Mouse (Mus musculus) heart, adult 8-10 months (tissue): ENCODE measurements around the gene Nfyc. TPM values are rescaled to one million over a fixed set of nuclear protein-coding genes. Genes with fewer than 3 reads are reported as not detected.
A peak's percentile ranks its signal among the peaks of the same experiment; 100 is the strongest.

Experiments used
- DNase-seq: peaks from one replicate; pipeline ENCODE4 v3.0.0; 2022; ENCODE audit warnings: low spot score
- total RNA-seq, 4 experiments: library from RNA; stranded (reverse); gene quantifications; 2 replicates each; pipeline ENCODE4 v1.2.4; 2022

Nfyc gene
- total RNA-seq, 4 experiments from 2014 or later, result 52.4 to 55.1 (median 54.4) TPM

DNA sequence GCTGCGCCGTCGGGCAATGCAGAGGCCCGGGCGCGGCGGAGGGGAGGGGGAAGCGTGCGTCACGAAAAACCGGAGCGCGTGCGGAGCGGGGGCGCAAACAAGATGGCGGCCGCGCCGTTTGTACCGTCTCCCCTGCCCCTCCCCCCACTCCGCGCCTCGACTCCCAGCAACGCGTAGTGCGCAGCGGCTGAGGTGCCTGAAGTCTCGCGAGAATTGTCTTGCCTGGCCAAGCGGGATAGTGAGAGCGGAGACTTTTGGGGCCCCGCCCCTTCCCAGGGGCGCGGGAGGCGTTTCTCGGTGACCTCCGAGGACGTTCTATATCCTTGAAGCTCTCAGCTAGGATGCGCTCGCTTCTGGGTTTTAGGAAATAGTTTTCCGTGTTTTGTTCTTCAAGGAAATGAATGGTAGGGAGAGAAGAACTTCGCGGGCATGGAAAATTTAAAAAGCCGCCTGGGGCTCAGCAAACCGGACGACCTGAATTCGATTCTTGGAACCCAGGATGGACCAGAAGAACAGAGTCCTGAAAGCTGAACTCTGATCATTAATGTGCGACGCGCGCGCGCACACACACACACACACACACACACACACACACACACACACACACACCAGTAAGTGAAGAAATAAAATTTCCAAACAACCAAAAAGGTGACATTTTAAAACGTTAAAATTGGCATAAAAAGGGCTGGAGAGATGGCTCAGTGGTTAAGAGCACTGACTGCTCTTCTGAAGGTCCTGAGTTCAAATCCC is 5.6 kb downstream of the Nfyc start:
- peak; percentile 97 for DNase-seq

DNA sequence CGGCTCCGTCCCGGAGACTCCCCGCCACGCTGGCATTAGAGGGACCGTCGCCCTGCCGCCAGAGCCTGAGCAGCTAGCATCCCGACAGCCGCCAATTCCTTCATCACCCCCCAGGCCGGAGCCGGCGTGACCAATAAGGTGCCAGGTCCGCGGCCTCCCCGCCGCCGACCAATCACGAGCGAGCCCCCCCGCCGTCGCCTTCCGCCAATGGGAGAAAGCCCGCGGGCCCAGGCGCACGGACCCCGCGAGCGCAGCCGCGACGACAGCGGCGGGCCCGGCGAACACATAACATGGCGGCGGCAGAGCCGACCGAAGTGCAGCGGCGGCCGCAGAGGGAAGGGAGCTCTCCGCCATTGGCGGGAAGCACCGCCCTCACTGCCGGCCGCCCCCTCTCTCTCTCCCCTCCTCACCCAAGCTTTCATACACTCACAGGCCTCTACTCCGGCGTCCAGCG is 6.2 kb downstream of the Nfyc start:
- DNase-seq, result peak; percentile 93

DNA sequence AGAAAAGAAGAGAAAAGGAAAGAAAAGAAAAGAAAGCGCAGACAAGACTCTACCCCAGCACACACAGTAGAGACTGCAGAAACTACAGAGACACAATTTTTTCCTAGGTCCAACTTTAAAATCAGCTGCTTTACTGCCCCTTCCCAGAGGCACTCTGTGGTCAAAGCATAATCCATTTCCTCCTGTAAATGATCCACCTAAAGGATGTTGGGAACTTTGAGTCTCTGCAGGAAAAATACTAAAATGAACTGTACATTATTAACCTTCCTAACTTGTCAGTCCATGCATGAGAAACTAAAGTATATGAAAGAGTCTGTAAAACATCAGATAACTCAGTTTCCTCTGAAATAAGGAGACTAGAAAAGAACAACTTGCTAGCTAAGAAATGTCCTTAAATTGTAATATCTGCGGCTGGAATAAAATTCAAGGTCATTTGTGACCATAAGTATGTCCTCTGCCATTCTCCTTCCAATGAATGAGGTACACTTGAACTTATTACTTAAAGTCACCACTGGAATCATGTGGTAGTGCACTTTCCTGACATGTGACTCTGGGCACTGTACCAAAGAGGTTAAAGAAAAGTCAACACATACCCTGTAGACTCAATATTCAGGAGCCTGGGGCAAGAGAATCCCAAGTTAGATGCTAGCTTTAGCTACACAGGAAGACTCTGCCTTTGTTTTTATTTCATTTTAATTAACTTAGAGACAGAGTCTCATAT is 9.0 kb downstream of the Nfyc start:
- no peak for DNase-seq

DNA sequence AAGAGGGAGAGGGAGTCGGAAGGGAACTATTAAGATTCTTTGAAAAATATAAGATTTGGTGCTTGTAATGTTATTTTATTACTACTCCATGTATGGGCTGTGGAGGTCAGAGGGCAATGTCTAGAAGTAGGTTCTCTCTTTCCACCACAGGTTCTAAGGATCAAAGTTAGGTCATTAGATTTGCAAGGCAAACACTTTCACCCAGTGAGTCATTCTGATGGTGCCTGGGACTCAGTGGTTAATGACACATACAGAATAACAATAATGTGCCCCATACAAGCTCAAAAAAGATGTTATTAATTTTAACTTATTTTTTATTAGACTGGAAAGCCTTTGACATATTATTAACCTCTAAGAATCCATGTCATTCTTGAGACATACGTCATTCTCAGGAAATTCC is 11.5 kb downstream of the Nfyc start:
- no peak for DNase-seq

DNA sequence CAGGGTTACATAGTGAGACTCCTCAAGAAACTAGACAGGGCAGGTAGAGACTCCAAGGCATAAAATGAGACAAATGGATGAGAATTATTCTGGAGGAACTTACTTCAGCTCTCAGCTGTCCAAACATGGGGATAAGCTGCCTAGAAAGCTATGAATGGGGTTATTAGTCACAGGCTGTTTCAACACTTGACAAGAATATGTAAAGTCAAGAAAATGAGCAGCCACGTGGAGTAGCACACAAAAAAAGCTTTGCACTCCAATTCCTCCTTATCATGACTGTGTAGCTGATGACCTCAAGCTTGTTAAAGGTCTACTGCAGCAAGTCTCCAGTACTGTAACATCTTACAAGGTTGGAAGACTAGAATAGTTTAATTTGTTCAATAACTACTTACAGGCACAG is 12.1 kb downstream of the Nfyc start:
- no peak for DNase-seq

DNA sequence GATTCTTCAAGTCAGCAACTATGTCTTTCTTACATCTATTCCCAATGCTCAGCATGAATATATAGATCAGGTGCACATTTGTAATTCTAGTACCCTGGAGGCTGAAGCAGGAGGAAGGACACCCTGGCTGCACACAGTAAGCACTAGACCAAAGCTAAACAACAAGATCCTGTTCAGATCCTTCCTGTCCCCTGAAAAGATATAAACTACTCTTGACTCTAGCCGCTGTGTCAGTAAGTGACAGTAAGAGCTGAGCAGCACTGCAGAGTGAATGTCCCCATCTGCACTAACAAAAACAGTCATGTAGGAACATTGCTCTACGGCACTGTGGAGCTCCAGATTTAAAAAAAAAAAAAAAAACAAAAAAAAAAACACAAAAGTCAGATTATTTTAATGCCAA is 13.4 kb downstream of the Nfyc start:
- no peak for DNase-seq

DNA sequence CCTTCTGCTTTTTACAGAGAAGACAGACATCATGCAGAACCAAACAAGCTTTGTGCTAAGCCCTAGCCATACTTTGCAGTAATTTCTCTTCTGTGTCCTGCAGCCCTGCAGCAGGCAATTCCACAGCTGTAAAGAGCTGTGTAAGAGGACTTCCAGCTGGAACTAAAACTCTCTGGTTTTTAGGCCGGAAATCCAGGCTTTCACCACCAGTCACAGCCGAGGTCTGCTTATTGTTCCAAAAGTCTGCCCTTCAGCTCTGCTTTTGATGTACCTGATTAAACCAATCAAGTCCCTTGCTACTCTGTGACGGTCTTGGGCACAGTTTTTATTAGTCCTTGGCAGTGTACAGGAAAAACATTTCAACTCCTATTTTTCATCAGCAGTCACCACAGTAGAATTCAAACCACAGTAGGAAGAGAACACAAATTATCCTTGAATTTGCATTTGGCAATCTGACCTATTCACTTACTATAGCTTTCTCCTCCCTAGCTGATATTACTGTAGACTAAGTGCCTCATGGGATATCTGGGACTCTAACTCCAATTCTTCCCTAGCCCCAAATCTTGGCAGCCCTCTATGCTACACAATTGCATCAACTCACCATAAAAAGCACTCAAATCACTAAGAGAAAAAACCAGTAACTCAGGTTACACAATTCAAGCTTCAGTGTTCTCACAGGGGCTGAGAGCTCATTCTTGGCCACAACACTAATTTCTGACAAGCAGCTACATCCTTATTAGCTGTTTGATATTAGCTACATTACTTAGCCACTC is 14.2 kb downstream of the Nfyc start:
- no peak for DNase-seq

DNA sequence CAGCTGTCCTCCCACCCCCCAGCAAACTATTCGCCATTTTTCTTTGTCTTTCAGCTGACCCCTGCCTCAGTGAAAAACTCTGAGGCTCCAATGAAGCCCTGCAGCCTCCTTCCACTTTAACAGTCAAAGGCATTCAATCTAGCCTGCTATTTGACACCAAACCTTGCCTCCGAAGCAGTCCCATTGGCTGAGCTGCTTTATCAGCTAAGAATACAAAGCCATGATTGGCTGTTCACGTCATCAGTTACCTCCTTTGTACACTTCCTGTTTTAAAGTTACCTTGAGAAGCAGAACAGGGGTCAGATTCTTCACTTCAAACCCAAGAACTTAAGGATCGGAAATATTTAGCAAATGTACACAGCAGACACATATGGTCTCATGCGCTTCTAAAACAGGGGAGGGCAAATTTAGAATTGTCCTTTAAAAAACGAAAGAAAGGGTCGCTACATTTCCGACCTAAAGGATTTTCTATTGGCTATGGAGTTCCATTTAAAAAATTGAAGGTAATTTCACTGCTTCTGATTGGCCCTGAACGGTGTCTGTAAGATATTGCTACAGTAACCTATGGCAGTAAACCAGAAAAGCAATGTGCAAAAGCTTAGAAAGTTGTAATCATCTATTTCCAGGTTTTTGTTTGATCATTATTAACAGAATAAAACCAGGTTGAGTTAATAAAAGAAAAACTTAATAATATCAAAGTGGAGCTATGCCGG is 15.6 kb downstream of the Nfyc start:
- peak; percentile 95 for DNase-seq

DNA sequence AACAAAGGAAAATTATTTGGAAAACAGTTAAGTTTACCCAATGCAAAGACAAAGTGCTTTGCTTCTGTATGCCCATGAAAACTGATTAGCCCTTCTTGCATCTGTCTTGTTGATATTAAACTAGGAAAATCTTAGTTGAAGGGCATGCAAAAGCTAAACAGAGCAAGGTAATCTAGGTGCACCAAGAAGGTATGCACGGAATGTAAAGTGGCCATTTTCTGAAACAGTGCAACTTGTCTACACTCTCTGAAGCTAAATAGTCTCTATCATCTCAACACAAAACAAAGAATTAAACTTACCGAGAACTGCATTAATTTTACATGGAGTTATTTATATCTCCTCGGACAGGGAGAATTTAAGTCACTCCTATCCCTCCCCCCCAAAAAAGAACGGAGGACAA is 16.2 kb downstream of the Nfyc start:
- no peak for DNase-seq

DNA sequence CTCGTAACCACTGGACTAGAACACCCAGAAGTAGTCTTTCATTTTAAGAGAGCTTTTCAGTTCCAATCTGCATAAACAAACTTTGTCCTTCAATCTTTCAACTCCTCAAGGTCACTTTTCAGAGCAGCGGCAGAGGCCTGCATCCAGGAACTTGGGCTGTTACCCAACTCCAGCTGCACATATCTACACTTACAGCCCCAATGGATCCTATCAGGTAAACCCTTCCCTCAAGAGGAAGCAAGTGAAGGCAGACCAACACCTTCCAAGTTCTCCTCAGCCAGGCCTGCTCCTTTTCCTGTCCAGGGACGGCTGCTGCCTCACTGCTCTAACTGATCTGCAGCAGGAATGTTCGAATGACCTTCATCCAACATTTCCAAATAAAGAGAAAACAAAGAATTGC is 17.2 kb downstream of the Nfyc start:
- DNase-seq, result no peak

DNA sequence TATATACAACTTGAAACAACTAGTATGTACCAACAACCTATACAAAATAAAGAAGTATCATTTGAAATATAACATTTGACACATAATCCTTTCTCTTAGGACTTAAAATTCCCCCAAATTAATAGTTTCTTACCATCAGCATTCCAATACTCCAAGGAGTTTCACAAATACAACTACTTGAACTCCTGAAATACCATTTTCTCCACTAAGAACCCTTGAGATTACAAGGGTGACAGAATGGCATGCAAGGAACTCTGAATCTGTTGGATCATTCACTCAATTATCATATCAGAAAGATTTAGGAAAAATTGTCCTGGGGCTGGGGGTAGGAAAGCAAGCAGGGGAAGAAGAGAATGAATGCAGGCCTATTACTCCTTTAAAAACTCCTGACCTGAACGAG is 17.6 kb downstream of the Nfyc start:
- DNase-seq, result no peak

DNA sequence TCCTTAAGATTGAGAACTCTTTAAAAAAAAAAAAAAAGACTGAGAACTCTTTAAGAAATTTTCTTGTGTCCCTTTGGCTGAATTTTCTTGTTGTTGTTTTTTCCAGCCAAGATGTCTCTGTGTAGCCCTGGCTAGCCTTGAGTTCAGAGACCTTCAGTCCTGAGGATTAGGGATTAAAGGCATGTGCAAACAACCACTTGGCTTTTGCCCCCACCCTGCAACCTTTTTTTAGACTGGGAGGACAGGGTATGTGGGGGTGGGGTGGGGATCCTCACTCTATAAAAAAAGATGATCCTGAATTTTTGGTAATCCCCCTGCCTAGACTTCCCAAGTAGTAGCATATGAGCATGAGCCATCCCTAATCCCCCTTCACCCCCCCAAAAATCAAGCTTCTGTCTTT is 25.6 kb downstream of the Nfyc start:
- no peak for DNase-seq

DNA sequence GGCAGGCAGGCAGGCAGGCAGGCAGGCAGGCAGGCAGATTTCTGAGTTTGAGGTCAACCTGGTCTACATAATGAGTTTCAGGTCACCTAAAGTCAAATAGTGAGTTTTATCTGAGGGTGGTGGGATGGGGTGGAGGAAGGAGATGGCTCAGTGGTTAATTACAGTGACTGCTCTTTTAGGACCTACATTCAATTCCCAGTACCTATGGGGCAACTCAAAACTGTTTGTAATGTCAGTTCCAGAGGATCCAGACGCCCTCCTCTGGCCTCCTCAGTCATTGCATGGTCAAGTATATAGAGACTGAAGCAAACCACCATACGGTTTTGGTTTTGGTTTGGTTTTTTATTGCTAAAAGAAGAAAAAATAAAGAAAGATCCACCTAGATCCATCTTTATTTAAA is 29.9 kb downstream of the Nfyc start:
- DNase-seq, result no peak

DNA sequence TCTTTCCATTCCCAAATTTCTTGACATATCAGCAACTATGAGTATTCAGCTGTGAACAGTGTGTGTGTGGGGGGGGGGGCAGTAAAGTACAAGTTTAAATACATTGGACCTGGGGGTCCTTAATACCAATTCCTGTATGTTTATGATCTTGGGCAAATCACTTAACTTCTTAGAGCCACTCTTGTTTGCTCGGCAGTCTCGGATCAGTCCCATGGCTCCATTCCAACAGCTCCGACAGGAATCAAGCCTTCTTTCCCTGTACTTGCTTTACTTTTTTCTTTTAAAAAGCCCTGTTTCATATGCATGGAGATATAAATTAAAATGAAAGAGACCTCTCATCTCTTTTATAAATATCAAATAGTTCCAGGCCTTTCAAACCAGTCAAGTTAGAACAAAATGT is 30.7 kb downstream of the Nfyc start:
- DNase-seq, result no peak

DNA sequence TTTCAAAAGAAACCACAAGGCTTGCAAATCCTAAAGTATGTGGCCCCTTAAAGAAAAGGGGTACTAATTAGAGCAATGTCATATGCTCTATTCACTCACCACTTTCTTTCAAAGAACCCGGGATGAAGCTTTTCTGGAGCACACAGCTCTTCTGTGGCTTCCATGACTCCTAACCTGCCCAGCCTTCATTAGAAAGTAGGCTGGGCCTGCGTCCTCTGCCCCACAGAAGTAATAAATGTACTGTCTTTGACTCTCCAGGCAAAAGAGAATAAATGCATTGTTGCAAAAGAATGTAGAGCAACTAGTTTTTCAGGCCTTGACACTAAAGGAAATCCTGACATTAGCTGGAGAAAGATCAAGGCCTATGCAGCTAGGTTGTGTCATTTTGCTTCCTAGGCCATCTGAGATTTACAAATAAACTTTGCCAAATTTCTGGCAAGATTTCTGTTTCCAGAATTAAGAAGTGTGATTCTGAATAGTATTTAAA is 31.6 kb downstream of the Nfyc start:
- DNase-seq, result no peak

DNA sequence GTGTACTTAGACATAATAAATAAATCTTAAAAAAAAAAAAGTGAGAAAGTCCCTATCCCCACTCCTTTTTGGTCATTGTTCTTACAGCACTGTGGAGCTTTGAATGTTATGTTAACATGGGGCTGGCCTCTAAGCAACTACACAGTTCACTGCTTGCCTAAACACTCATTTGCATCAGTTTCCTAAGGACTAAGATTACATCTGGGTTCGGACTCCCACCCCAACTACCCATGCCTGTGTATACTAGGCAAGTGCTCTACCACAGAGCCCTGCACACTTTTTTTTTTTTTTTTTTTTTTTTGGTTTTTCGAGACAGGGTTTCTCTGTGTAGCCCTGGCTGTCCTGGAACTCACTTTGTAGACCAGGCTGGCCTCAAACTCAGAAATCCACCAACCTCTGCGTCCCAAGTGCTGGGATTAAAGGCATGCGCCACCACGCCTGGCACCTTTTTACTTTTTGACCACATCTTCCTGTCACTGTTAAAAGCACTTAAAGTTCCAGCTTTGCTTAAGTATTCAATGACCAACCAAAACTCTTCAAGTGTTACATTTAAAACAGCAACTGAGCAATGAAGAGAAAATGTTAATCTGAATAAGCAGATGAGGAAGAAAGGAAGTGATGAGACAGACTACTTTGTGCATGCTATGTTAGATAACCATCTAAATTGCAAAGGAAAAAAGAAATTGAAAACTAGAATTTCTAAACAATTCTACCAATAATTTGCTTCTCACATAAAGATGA is 33.2 kb downstream of the Nfyc start:
- no peak for DNase-seq

DNA sequence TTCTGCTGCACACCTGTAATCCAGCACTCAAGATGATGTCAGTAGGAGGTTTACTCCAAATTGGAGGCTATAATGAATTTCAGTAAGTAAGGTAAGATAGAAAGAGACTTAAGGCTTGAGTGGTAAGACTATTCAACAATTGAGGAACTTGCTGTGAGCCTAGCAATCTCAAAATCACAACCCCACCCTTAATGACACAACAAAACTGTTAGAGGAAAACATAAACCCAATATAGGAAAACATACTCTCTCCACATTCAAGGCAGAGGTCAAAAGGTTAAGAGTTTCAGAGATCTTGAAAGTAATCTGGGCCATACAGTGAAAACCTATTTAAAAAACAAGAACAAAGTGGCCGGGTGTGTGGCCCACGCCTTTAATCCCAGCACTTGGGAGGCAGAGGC is 34.7 kb downstream of the Nfyc start:
- DNase-seq, result no peak

DNA sequence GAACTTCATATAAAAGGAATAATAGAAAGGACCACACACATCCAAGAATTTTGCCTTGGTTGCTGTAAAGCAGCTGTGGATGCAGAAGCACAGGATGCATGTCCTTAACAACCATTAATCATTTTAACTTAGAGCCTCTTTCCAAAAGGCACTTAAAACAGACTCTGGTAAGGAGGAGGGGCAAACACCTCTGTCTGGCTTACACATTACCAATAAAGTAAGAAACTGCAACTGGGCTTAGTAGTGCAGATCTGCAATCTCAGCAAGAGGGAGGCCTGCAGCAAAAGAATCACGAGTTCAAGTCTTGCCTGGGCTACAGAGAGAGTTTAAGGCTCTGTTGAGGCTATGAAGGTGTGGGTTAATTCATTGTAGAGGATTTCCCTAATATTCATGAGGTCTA is 35.7 kb downstream of the Nfyc start:
- no peak for DNase-seq

DNA sequence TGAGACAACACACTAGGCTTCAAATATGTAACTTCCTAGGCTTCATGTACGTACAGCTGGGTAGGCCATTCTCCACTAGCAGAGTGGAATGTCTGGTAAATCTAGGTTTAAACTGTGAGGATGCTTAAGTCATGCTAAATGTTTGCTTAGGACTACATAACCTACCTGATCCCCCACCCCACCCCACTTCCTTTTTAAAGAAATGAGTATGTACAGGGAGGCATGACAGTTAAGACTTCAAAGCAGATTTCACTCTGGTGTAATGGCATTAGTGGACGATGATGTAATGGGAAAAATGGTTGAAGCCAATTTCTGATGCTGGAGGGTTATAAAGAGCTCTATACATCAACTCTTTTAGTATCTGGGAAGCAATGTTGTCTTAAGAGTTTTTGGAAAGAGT is 38.5 kb downstream of the Nfyc start:
- DNase-seq, result no peak

DNA sequence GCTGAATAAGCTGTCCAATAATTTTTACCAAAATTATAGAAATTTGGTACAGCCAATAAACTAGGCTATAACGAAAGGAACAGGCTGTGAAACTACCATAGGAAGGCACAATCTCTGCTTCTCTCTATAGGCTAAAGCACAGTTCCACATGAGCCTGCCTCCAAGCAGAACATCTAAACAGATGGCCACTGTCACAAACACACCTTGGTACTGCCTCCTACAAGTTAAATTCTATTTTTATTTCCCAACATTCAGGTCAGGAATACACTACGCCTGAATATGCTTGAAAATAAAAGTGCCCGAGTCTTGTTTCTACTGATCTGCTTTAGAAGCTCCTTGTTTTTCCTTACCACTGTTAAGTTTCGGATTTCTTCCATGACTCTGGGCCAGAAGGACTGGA is 41.3 kb downstream of the Nfyc start:
- DNase-seq, result no peak

DNA sequence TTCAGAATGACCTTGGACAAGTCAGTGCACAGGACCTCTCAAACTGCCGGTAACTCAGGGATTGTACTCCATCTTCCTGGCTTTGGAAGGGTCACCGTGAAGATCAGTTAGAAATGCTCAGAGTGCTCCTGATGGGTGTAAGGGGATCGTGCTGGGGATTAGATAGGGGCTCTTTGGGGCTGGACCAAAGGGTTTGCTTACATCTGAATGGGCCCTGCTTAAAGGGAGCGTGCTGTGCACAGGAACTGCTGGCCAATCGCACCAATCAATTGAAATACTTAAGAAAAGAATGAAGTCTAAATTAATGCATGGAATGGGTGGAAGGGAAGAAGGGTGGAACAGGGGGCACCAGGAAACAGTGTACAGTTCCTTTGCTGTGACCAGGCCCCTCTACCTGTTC is 75.6 kb downstream of the Nfyc start:
- DNase-seq, result no peak
